Mouse (Mus musculus): Measurements from ENCODE around the gene Mynn. TPM values are rescaled to one million over a fixed set of nuclear protein-coding genes. Genes with fewer than 3 reads are reported as not detected.
"Not testable (repeated sequence)": the region's sequence is repeated elsewhere in the genome, so short reads cannot be mapped to it uniquely, and the experiment has no call there.

Gene Mynn
- total RNA-seq (2022) = 10 to 100 TPM; 11.8 to 19.9 (median 14.3) TPM

GRCm38 (mm10) chr3:30602065-30602739, at the start of gene Mynn:
Gene Mynn (plus strand): TSS chr3:30602065.
- peak; percentile 95 for DNase-seq (ENCODE audit: low spot score in 2 of 2)

DNA sequence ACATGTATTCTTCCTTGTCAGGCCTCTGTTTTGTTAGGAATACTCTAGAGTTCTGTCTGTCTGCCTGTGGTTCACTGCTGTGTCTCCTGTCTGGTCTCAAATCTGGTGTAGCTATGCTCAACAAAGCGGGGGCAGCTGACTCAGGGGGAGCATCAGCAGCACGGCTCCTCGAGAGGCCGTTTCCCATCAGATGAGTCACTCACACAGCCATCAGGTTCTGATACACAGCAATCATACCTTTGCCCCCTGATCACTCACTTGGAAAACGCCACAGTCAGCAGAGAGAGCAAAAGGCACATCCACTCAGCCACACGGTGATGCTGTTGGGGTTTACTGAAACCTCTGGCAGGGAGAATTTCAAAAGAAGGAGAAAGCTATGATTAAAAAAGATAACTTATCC, 48.1 kb upstream of the Mynn start:
- no peak for DNase-seq (ENCODE audit: low spot score in 2 of 2)

- DNase-seq (ENCODE audit: low spot score in 2 of 2) = no peak
Measured at GRCm38 (mm10) chr3:30560677-30561314, 41.1 kb upstream of the Mynn start.

- DNase-seq (ENCODE audit: low spot score in 2 of 2) = not testable (repeated sequence)
Measured at GRCm38 (mm10) chr3:30566333-30566732, 35.5 kb upstream of the Mynn start.

DNA sequence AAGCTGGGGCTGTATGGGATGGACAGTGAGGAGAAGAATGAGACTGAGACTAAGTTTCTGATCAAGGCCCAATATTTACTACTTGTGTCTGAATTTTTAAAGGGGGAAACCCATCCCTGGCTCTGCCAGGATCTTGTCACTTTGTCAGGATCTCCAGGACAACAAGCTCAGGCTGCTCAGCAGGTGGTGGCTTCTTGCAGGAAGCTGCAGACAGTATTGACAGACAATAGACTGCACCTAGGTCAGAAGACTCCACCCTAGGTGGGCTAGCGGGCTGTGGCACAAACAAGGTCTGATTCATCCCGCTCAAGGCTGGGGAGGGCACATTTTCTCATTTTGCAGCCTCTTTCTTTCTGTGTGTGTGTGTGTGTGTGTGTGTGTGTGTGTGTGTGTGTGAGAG, 28.3 kb upstream of the Mynn start:
- DNase-seq (ENCODE audit: low spot score in 2 of 2) = no peak

DNA sequence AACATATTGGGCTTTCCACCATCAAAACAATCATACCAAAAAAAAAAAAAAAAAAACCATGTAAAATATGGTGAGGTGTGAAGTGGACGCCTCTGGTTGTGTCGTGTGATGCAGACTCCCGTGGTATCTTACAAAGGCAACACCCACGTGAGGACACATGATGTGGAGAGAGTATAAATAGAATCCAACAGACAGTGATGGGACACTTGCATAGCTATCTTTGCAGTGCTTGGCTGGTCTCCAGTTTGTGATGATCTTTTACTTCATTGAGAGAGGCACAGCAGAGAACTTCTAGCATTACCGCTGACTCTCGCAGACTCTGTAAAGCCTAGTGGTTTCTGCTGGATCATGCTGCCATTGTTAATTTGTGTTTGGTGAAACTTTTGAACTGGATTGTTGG, 13.0 kb upstream of the Mynn start:
- no peak for DNase-seq (ENCODE audit: low spot score in 2 of 2)

- no peak for DNase-seq (ENCODE audit: low spot score in 2 of 2)
Measured at GRCm38 (mm10) chr3:30592418-30592853, 9.4 kb upstream of the Mynn start.

DNA sequence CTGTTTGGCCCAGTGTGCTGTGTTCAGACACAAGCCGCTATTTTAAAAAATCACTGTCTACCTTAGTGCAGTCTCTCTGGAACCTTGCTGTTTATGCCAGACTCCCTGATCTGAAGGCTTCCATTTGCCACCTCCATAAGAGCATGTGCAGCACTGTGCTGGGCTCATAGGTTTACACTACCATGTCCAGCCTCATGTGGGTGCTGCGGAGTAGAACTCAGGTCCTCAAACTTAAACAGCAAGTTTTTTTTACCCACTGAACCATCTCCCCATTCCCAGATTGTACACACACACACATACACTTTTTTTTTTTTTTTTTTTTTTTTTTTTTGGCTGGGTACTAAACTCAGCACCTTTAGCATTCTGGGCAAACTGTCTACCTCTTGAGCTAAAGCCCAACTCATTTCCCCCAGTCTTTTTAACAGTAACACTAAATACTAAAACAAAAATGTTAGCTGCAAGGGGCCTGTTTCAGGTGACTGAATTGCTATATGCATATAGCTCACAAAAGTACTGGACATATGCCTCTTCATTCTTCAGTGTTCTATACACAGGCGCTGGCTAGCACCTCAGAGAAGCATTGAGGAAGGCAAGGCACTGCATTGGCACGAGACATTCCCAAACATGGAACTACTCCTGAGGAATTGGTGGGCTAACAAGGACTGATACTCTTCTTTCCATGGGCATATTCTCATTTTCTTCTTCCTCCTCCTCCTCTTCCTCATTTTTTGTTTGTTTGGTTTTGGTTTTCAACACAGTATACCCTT, 8.0 kb upstream of the Mynn start:
- no peak for DNase-seq (ENCODE audit: low spot score in 2 of 2)

- peak in 1 of 2 experiments; percentile 17 for DNase-seq (ENCODE audit: low spot score in 2 of 2)
Measured at GRCm38 (mm10) chr3:30595111-30595832, 6.6 kb upstream of the Mynn start.

DNA sequence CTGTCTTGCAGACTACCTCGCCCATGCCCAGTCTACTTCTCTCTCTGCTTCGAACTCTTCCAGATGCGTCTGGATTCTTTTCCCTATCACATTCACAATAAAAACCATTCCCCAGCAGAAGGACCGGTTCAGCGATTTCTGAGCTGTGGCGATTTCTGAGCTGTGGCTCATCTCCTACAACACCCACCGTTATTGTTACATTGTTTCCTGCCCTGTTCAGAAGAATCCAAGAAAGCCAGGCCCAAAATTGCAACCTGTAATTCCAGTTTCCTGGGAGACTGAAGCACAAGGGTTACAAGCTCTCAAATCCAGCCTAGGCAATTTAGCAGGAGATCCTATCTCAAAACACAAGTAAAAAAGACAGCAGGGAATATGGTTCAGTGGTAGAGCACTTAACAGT, 4.6 kb upstream of the Mynn start:
- DNase-seq (ENCODE audit: low spot score in 2 of 2) = no peak

GRCm38 (mm10) chr3:30599711-30600545, 1.9 kb upstream of the Mynn start, which contains the start of gene Actrt3:
Gene Actrt3 (minus strand): TSS chr3:30599939.
- DNase-seq (ENCODE audit: low spot score in 2 of 2) = peak in 1 of 2 experiments; percentile 20

DNA sequence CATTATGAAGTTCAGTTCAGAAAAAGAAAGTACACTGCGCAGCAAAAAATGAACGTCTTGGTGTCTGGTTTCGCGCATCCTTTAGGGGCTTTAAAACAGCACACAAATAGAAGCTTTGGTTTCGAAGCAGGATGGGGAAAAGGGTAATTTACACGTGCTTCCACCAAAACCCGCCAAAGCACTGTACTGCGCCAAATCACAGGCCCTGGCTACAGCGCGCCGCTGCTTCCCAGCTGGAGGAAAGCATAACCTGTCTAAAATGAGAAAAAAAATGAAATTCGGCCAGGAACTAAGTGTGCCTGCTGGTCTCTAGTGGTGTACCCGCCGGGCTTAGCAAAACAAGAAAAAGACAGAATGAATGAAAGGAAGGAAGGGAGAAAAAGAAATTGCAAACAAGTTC, 1.1 kb upstream of the Mynn start:
- DNase-seq (ENCODE audit: low spot score in 2 of 2) = peak in 1 of 2 experiments; percentile 18

- DNase-seq (ENCODE audit: low spot score in 2 of 2) = peak; percentile 72 to 78
Measured at GRCm38 (mm10) chr3:30601175-30601574, 690 bp upstream of the Mynn start.

- DNase-seq (ENCODE audit: low spot score in 2 of 2) = no peak
Measured at GRCm38 (mm10) chr3:30601610-30602064, 228 bp upstream of the Mynn start.

GRCm38 (mm10) chr3:30602740-30603098, 854 bp downstream of the Mynn start:
- no peak for DNase-seq (ENCODE audit: low spot score in 2 of 2)

- DNase-seq (ENCODE audit: low spot score in 2 of 2) = no peak
Measured at GRCm38 (mm10) chr3:30603256-30603655, 1.4 kb downstream of the Mynn start.

DNA sequence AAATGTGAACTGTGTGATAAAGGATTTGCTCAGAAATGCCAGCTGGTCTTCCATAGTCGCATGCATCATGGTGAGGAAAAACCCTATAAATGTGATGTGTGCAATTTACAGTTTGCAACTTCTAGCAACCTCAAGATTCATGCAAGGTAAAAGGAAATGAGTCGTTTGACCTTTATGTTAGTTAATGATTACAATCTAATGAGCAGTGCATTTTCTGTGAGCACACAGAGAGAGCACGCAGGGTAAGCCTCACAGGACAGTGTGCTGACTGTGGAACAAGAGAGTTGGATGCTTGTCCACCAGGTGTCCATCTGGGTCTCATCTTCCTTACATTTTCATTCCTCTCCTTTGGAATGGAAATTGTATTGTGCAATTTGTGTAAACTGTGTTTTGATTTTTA, 7.1 kb downstream of the Mynn start:
- no peak for DNase-seq (ENCODE audit: low spot score in 2 of 2)

GRCm38 (mm10) chr3:30610930-30611329, 9.1 kb downstream of the Mynn start:
- DNase-seq (ENCODE audit: low spot score in 2 of 2) = no peak

DNA sequence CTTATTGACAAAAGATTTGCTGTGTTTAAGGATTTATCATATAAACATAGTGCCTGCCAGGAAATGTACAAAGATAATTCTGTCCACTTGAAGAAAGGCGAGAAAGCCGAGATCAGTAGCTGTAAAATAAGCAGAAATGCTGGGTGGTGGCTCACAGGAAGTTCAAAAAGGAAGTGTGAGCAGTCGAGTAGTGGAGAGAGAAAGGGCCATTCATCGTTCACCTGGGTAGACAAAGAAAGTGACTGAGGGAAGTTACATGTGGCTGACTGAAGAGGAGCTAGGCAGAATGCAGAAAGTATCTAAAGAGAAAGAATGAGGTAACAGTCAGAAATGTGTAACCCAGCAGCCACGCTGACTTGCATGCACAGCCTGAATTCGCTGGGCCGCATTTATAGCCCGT, 18.3 kb downstream of the Mynn start:
- no peak for DNase-seq (ENCODE audit: low spot score in 2 of 2)

DNA sequence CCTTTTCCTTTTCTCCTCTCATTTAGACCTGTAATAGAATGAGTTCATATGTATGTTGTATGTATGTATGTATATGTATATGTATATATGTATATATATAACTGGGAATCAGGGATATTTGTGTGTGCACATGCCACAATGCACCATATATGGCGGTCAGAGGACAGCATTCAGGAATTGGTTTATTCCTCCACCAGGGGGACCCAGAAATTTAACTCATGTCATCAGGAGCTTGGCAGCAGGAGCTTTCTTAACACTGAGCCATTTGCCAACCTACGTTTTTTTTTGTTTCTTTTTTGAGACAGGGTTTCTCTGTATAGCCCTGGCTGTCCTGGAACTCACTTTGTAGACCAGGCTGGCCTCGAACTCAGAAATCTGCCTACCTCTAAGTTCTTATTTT, 31.8 kb downstream of the Mynn start:
- DNase-seq (ENCODE audit: low spot score in 2 of 2) = no peak

DNA sequence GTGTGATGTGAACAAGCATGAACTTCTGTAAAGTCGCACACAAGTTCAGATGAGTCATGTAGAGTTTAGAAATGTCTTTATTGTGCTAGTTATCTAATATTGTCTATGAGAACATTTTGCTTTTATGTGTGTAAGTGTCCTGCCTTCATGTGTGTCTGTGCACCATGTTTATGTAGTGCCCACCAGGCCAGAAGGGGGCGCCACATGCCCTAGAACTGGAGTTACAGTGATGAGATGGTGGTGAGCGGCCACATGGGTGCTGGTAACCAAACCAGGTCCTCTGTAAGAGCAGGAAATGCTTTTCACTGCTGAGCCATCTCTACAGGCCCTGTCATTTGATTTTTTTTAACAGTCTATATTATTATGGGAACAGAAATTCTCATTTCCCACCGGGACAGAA, 33.8 kb downstream of the Mynn start:
- no peak for DNase-seq (ENCODE audit: low spot score in 2 of 2)

Data from gastrocnemius, adult 8-10 months (tissue).